Mouse (Mus musculus): Measurements from ENCODE around the gene Zfp467. TPM values are rescaled to one million over a fixed set of nuclear protein-coding genes. Genes with fewer than 3 reads are reported as not detected.

Gene Zfp467
- polyA plus RNA-seq, 1 experiment from 2014 or later, result 34.6 TPM

DNA sequence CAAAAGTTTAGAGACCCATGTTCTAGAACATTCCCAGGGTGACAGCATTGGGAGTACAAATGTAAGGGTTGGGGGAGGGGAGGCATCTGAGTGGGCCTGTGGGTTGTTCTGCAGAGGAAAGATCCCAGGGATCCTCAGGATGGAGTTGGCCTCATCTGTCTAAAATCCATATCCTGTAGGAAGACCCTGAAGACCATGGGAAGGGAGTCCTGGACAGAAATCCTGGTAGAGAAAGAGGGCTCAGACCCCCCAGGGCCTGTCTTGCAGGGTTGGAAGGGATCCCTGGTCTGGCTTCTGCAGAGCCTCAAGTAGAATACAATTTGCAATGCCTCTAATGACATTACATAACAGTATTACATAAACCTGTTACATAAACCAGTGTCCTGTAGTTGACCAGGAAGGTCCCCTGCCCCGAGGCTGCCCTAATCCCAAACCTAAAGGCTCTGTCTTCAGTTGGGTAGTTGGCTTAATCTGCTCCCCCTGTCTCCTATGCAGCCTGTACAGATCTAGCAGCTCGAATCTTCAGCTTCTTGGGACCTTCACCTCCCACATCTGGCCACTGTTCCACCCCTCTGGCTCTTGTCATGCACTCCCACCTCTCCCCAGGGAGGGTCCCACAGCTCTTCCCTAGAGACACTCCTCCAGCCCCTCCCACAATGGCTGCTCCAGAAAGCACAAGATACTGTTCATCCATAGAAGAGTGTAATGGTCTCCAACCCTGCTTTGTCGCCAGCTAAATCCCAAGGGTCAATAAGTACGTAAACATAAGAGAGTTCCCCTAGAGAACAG is 16.7 kb downstream of the Zfp467 start:
- H3K4me1 ChIP-seq (ENCODE audit: insufficient read depth, low read depth, low read length), result peaks cover 6% of the 10 kb centered on the region; the same call in 1 of the 2 replicates
- TF ChIP-seq EP300 (IDR thresholded peaks at IDR 0.05), result no peak
- TF ChIP-seq CTCF (IDR thresholded peaks at IDR 0.05), result no peak
- no peak overlapping the region for H3K9ac ChIP-seq (replicated peaks; ENCODE audit: low read depth)
- no peak overlapping the region for H3K4me2 ChIP-seq (replicated peaks; ENCODE audit: low read depth, low read length)
- ATAC-seq, result no peak
- WGBS, result 69% methylated on average over 4 of the region's 4 CpGs
- DNase-seq (ENCODE audit: low spot score), result no peak
- no peak overlapping the region for H3K4me3 ChIP-seq (ENCODE audit: low read depth, low read length)
- H3K27me3 ChIP-seq (replicated peaks; ENCODE audit: insufficient read depth, low read length), result no peaks in the 10 kb centered on the region
- H3K27ac ChIP-seq (ENCODE audit: low read length), result no peak overlapping the region
- no peaks in the 10 kb centered on the region for H3K36me3 ChIP-seq (ENCODE audit: insufficient read depth, low read length)
- H3K9me3 ChIP-seq (ENCODE audit: low read length), result no peaks in the 10 kb centered on the region

DNA sequence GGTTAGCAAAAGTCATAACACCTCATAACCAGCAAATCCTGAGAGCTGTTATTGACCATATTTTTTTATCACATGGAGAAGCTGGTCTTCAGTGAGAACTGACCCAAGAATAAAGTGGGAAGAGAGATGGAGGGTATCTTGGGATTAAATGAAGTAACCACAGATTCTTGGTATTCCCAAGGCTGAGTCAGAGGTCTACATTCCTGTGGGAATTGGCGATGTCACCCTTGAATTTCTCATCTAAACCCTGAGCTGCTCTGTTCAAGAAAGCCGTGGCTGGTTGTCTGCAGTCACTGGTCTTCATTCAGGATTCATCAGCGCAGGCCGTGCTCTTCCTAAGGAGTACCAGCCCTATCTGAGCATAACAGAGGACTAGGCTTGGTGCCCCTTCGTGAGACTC is 18.7 kb downstream of the Zfp467 start:
- no peak overlapping the region for H3K4me2 ChIP-seq (replicated peaks; ENCODE audit: low read depth, low read length)
- TF ChIP-seq EP300 (IDR thresholded peaks at IDR 0.05) (no peak), CTCF (IDR thresholded peaks at IDR 0.05) (no peak)
- H3K27ac ChIP-seq (ENCODE audit: low read length), result no peak overlapping the region
- DNase-seq (ENCODE audit: low spot score), result no peak
- ATAC-seq, result no peak
- H3K4me1 ChIP-seq (ENCODE audit: insufficient read depth, low read depth, low read length), result no peaks in the 10 kb centered on the region
- no peaks in the 10 kb centered on the region for H3K27me3 ChIP-seq (replicated peaks; ENCODE audit: insufficient read depth, low read length)
- no peak overlapping the region for H3K9ac ChIP-seq (replicated peaks; ENCODE audit: low read depth)
- no peaks in the 10 kb centered on the region for H3K9me3 ChIP-seq (ENCODE audit: low read length)
- no peaks in the 10 kb centered on the region for H3K36me3 ChIP-seq (ENCODE audit: insufficient read depth, low read length)
- WGBS, result 78% methylated on average over 5 of the region's 5 CpGs
- H3K4me3 ChIP-seq (ENCODE audit: low read depth, low read length), result no peak overlapping the region

DNA sequence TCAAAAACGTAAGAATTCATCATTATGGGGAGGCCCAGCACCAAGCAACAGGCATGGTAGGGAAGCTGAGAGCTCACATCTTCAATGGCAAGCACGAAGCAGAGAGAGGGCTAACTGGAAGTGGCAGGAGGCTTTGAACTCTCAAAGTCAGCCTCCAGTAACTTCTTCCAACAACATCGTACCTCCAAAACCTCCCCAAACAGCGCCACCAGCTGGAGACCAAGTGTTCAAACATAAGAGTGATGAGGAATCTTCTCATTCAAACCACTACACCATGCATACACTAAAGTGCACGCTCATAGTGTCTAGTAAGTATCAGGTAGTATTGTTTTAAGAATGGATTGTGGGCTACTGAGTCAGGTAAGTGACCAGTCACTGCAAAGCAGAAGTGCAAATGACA is 21.6 kb downstream of the Zfp467 start:
- Histone ChIP-seq H3K4me1 (ENCODE audit: insufficient read depth, low read depth, low read length) (no peaks in the 10 kb centered on the region), H3K4me2 (replicated peaks; ENCODE audit: low read depth, low read length) (no peak overlapping the region), H3K27ac (ENCODE audit: low read length) (no peak overlapping the region), H3K9ac (replicated peaks; ENCODE audit: low read depth) (no peak overlapping the region), H3K27me3 (replicated peaks; ENCODE audit: insufficient read depth, low read length) (no peaks in the 10 kb centered on the region), H3K4me3 (ENCODE audit: low read depth, low read length) (no peak overlapping the region), H3K9me3 (ENCODE audit: low read length) (no peaks in the 10 kb centered on the region), H3K36me3 (ENCODE audit: insufficient read depth, low read length) (no peaks in the 10 kb centered on the region)
- 51% methylated on average over 5 of the region's 5 CpGs for WGBS
- ATAC-seq (no peak), DNase-seq (ENCODE audit: low spot score) (no peak)
- TF ChIP-seq CTCF (IDR thresholded peaks at IDR 0.05), result peak; percentile 39
- no peak for TF ChIP-seq EP300 (IDR thresholded peaks at IDR 0.05)

DNA sequence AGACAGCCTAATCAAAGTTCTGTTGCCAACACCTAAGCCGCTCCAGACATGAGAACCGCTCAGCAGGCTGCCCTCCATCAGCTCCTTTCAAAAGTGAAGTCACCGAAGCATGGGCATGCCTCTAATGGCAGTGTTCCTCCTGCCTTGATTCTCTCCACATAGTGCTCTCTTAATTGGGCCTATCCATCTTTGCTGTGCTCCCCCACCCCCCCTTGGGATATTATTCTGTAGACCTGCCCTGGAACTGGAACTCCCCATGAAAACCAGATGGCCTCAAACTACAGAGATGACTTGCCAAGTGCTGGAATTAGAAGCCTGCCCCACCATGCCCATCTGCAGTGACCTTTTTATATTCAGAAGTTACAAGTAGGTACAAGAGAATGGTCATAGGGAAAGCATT is 22.3 kb downstream of the Zfp467 start:
- ATAC-seq, result no peak
- WGBS, result 75% methylated on average over 3 of the region's 3 CpGs
- H3K4me1 ChIP-seq (ENCODE audit: insufficient read depth, low read depth, low read length), result no peaks in the 10 kb centered on the region
- no peak overlapping the region for H3K27ac ChIP-seq (ENCODE audit: low read length)
- no peak for DNase-seq (ENCODE audit: low spot score)
- no peaks in the 10 kb centered on the region for H3K36me3 ChIP-seq (ENCODE audit: insufficient read depth, low read length)
- H3K4me2 ChIP-seq (replicated peaks; ENCODE audit: low read depth, low read length), result no peak overlapping the region
- TF ChIP-seq EP300 (IDR thresholded peaks at IDR 0.05) (no peak), CTCF (IDR thresholded peaks at IDR 0.05) (no peak)
- no peak overlapping the region for H3K9ac ChIP-seq (replicated peaks; ENCODE audit: low read depth)
- H3K27me3 ChIP-seq (replicated peaks; ENCODE audit: insufficient read depth, low read length), result no peaks in the 10 kb centered on the region
- no peaks in the 10 kb centered on the region for H3K9me3 ChIP-seq (ENCODE audit: low read length)
- H3K4me3 ChIP-seq (ENCODE audit: low read depth, low read length), result no peak overlapping the region

DNA sequence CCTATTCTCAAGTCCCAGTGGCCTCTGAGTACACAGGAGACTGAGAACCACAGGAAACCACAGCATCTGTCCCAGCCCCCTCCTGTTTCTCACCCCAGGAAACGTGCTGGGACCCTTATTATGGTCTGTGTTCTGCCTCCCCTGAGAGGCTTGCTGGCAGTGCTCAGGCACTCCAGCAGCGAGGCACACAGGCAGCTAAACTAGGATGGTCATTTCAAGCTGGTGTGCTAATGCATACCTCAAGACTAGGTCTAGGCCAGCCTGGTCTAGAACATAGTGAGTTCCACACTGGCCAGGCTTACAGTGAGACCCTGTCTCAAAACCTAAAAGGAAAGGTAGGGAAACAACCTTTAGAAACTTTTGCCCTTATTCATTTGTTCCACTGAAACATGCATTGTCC is 25.0 kb downstream of the Zfp467 start:
- WGBS, result 12% methylated on average over 2 of the region's 2 CpGs
- Histone ChIP-seq H3K4me2 (replicated peaks; ENCODE audit: low read depth, low read length) (no peak overlapping the region), H3K9ac (replicated peaks; ENCODE audit: low read depth) (no peak overlapping the region), H3K27ac (ENCODE audit: low read length) (no peak overlapping the region), H3K27me3 (replicated peaks; ENCODE audit: insufficient read depth, low read length) (no peaks in the 10 kb centered on the region), H3K9me3 (ENCODE audit: low read length) (no peaks in the 10 kb centered on the region), H3K4me1 (ENCODE audit: insufficient read depth, low read depth, low read length) (no peaks in the 10 kb centered on the region), H3K36me3 (ENCODE audit: insufficient read depth, low read length) (0 out of 2 replicates have a peak, but pooled peaks cover 13% of the 10 kb centered on the region), H3K4me3 (ENCODE audit: low read depth, low read length) (no peak overlapping the region)
- TF ChIP-seq CTCF (IDR thresholded peaks at IDR 0.05) (no peak), EP300 (IDR thresholded peaks at IDR 0.05) (no peak)
- ATAC-seq, result 0 out of 2 replicates have a peak, but pooled peaks have one; percentile 26
- no peak for DNase-seq (ENCODE audit: low spot score)

DNA sequence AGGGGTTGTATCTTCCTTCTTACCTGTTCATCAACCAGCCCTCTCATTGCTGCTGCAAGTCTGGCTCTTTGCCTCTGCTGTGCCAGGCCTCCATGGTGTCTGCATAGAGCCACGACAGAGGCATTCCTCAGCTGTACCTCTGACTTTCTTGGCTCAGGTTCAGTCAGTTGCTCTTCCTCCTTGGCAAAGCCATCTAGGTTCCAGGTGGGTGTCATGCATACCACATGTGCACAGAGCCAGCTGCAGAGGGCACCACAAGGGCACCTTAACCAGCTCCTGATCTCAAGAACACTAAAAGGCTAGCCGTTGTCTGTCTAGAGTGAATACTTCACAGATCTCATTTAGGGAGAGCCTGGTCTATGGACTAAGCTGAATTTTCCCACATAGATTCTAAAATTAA is 29.1 kb downstream of the Zfp467 start:
- no peak for DNase-seq (ENCODE audit: low spot score)
- H3K27me3 ChIP-seq (replicated peaks; ENCODE audit: insufficient read depth, low read length), result no peaks in the 10 kb centered on the region
- WGBS, result 74% methylated on average over 2 of the region's 2 CpGs
- no peak overlapping the region for H3K4me3 ChIP-seq (ENCODE audit: low read depth, low read length)
- H3K4me2 ChIP-seq (replicated peaks; ENCODE audit: low read depth, low read length), result no peak overlapping the region
- no peaks in the 10 kb centered on the region for H3K4me1 ChIP-seq (ENCODE audit: insufficient read depth, low read depth, low read length)
- ATAC-seq, result no peak
- H3K27ac ChIP-seq (ENCODE audit: low read length), result no peak overlapping the region
- TF ChIP-seq CTCF (IDR thresholded peaks at IDR 0.05), result no peak
- TF ChIP-seq EP300 (IDR thresholded peaks at IDR 0.05), result no peak
- no peak overlapping the region for H3K9ac ChIP-seq (replicated peaks; ENCODE audit: low read depth)
- H3K9me3 ChIP-seq (ENCODE audit: low read length), result no peaks in the 10 kb centered on the region
- peaks cover 27% of the 10 kb centered on the region for H3K36me3 ChIP-seq (ENCODE audit: insufficient read depth, low read length)

Measured in lung, postnatal 0 days (tissue).